Mouse (Mus musculus): ENCODE measurements at regions not wholly inside any gene's neighbourhood (a gene's known extent, or its start where the extent isn't known, plus 50 kb on each side); places are given as distances from the start of the nearest gene placed in this dataset.
A peak's percentile ranks its signal among the peaks of the same experiment; 100 is the strongest.

GRCm38 (mm10) chr8:5601116-5601515 is 496.0 kb upstream of the Slc10a2 start:
- peak; percentile 91 for DNase-seq

DNA sequence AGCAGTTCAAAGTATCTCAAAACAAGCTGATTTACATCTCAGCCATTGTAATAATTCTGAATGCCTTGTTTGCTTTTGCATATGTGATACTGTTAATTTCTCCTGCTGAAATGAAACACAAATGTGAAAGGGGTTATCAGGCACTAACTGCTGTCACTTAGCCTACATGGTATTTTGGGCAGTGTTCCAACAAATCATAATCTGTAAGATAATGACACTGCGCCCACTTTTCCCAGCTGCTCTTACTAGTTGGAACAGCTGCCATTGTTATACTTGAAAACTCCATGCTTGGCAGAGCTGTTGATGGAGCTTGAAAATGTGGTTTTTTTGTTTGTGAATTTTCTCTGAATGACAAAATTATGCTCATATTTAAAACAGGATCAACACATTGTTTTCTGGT is 486.4 kb upstream of the Slc10a2 start:
- DNase-seq: no peak
